ENCODE assay signal across 8 mouse cellular contexts in the genomic region with DNA sequence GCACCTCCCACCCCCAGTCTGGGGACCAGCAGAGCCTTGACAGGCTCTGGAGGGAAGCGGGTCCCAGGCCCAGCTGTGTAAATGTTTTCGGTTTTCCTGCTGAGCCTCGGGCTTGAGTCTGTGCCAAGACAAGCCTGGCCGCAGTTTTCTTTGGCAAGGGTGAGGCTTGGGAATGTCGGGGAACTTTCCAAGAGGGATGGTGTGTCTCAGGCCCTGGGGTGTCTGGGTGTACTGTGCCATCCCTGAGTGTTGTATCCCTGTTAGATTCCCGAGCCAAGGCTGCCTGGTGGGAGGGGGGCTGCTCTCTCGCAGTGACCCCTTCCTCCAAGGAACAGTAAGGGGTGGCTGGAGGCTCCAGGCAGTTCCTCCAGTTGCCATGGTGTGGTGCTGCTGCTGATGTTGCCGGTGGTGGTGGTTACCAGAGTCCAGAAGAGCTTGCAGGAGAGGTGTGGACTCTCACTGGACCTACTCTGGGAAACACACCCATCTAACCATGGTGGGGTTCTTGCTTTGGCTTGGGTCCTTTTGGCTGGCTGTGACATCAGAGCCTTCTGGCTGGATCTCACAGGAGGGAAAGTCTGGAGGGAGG. TPM values are rescaled to one million over a fixed set of nuclear protein-coding genes. Genes with fewer than 3 reads are reported as not detected.
DNase-seq lines count a peak whose midpoint lies in the region; ATAC-seq and TF ChIP-seq lines count a peak whose summit lies in the region.

No protein-coding gene starts in this region.

- 0 out of 2 replicates have a peak overlapping the region, but pooled peaks have one; percentile 10 for H3K9ac ChIP-seq in hindbrain, embryonic 12.5 days
- H3K9ac ChIP-seq in limb, embryonic 13.5 days = peak overlapping the region; percentile 19; the same call in 1 of the 2 replicates
- 0 out of 2 replicates have a peak overlapping the region, but pooled peaks have one; percentile 6 for H3K9ac ChIP-seq in neural tube, embryonic 11.5 days (ENCODE audit: low read length)

- CTCF ChIA-PET in Patski (lab: Charles Lee) = interaction anchor here (1.2 kb wide), 1 partner anchor 262 kb away, joined by 4 read pairs; no protein-coding TSS in a partner anchor

- no peak overlapping the region for H3K4me2 ChIP-seq in hindbrain, embryonic 12.5 days (replicated peaks)
- H3K4me2 ChIP-seq in limb, embryonic 13.5 days (replicated peaks) = peak overlapping the region; percentile 31
- no peak overlapping the region for H3K4me2 ChIP-seq in neural tube, embryonic 11.5 days (ENCODE audit: low read depth)

- WGBS in hindbrain, embryonic 12.5 days = 9% methylated on average over 8 of the region's 8 CpGs
- 2% methylated on average over 8 of the region's 8 CpGs for WGBS in limb, embryonic 13.5 days
- 8% methylated on average over 8 of the region's 8 CpGs for WGBS in neural tube, embryonic 11.5 days

- no peaks in the 10 kb centered on the region for H3K36me3 ChIP-seq in hindbrain, embryonic 12.5 days
- H3K36me3 ChIP-seq in limb, embryonic 13.5 days = no peaks in the 10 kb centered on the region
- H3K36me3 ChIP-seq in neural tube, embryonic 11.5 days (ENCODE audit: control insufficient read depth, insufficient read depth, low read length) = no peaks in the 10 kb centered on the region

- in situ Hi-C loops in Patski (cut with MboI; ENCODE audit: low pct_unique_long_range_greater_than_20kb) = loop anchor here (25.0 kb wide), 1 partner anchor 487 kb away; no protein-coding TSS in a partner anchor

- intact Hi-C loops in gastrocnemius, adult 2 months (cut with DNase I) = no loop called here

- peak; percentile 50 for ATAC-seq in Patski
- ATAC-seq in hindbrain, embryonic 12.5 days (ENCODE audit: low FRiP score) = peak; percentile 21; the same call in 1 of the 2 replicates
- ATAC-seq in limb, embryonic 13.5 days (ENCODE audit: low FRiP score, low read depth) = peak; percentile 84
- no peak for ATAC-seq in neural tube, embryonic 11.5 days (ENCODE audit: insufficient read depth, low FRiP score, low TSS enrichment)

- DNase-seq in Patski (ENCODE audit: low read depth, low spot score) = peak; percentile 96
- peak; percentile 57 for DNase-seq in adrenal gland, postnatal 25 days
- DNase-seq in gastrocnemius, adult 2 months = peak; percentile 84
- DNase-seq in neural tube, embryonic 11.5 days (ENCODE audit: low spot score) = peak; percentile 64
- peak; percentile 52 for DNase-seq in urinary bladder, postnatal 25 days (ENCODE audit: low spot score)
- DNase-seq in right cerebral cortex, adult 18-20 months = no peak

- H3K9me3 ChIP-seq in hindbrain, embryonic 12.5 days (replicated peaks) = no peaks in the 10 kb centered on the region
- H3K9me3 ChIP-seq in limb, embryonic 13.5 days = no peaks in the 10 kb centered on the region
- no peaks in the 10 kb centered on the region for H3K9me3 ChIP-seq in neural tube, embryonic 11.5 days (ENCODE audit: control insufficient read depth, low read length)

- H3K4me1 ChIP-seq in hindbrain, embryonic 12.5 days = peaks cover 62% of the 10 kb centered on the region
- peaks cover 75% of the 10 kb centered on the region for H3K4me1 ChIP-seq in limb, embryonic 13.5 days
- peaks cover 23% of the 10 kb centered on the region for H3K4me1 ChIP-seq in neural tube, embryonic 11.5 days (ENCODE audit: control insufficient read depth, insufficient read depth, low read length)

- H3K27me3 ChIP-seq in Patski = no peaks in the 10 kb centered on the region
- H3K27me3 ChIP-seq in hindbrain, embryonic 12.5 days = no peaks in the 10 kb centered on the region
- 0 out of 2 replicates have a peak, but pooled peaks cover 6% of the 10 kb centered on the region for H3K27me3 ChIP-seq in limb, embryonic 13.5 days
- H3K27me3 ChIP-seq in neural tube, embryonic 11.5 days (ENCODE audit: control insufficient read depth, insufficient read depth, low read length) = no peaks in the 10 kb centered on the region

- POLR2A ChIA-PET in Patski (lab: Charles Lee) = no interaction called here

- peak overlapping the region; percentile 81 for H3K27ac ChIP-seq in gastrocnemius, adult 2 months
- peak overlapping the region; percentile 64 for H3K27ac ChIP-seq in hindbrain, embryonic 12.5 days
- peak overlapping the region; percentile 87 for H3K27ac ChIP-seq in limb, embryonic 13.5 days
- 0 out of 2 replicates have a peak overlapping the region, but pooled peaks have one; percentile 5 for H3K27ac ChIP-seq in neural tube, embryonic 11.5 days (ENCODE audit: low read depth, low read length)

- no peak overlapping the region; the same call in 1 of the 2 replicates for H3K4me3 ChIP-seq in gastrocnemius, adult 2 months
- H3K4me3 ChIP-seq in hindbrain, embryonic 12.5 days = no peak overlapping the region
- no peak overlapping the region for H3K4me3 ChIP-seq in limb, embryonic 13.5 days
- H3K4me3 ChIP-seq in neural tube, embryonic 11.5 days (ENCODE audit: low read depth, low read length) = no peak overlapping the region

- TF ChIP-seq CTCF in Patski (IDR thresholded peaks at IDR 0.05) = no peak
- TF ChIP-seq CTCF in gastrocnemius, adult 2 months (IDR thresholded peaks at IDR 0.05) = peak; percentile 47

RNA-seq across cellular contexts. Expression of a gene that starts 58.0 kb away (rescaled TPM):
- polyA plus RNA-seq in Patski (2021) = not detected
- not detected in 2 replicates for total RNA-seq in adrenal gland, postnatal 25 days (2021)
- total RNA-seq in gastrocnemius, adult 2 months (2021) = not detected
- polyA plus RNA-seq in hindbrain, embryonic 12.5 days (2016; fragmentation: Nextera tagmentation; extraction: Ambion mirVana) = not detected in 2 replicates
- not detected in 2 replicates for polyA plus RNA-seq in limb, embryonic 13.5 days (2015; fragmentation: Nextera tagmentation; extraction: Ambion mirVana)
- polyA plus RNA-seq in neural tube, embryonic 11.5 days (2014; fragmentation: Nextera tagmentation; extraction: Ambion mirVana) = not detected in 2 replicates

Comparison
In these comparisons a context has a peak if more than half of its experiments do, and no peak if none do; other contexts are left out.
1. H3K27ac ChIP-seq: peak in every context shown above with its lines; median percentile 87 in limb, embryonic 13.5 days; 81 in gastrocnemius, adult 2 months; 64 in hindbrain, embryonic 12.5 days; 5 in neural tube, embryonic 11.5 days.